Mouse (Mus musculus): ENCODE data around the gene Plch2. TPM values are rescaled to one million over a fixed set of nuclear protein-coding genes. Genes with fewer than 3 reads are reported as not detected.

Plch2 gene
- polyA plus RNA-seq, 1 experiment from 2014 or later, result 2.1 TPM

- H3K27me3 ChIP-seq (ENCODE audit: control insufficient read depth, insufficient read depth, low read length), result no peaks in the 10 kb centered on the region
- DNase-seq (ENCODE audit: low spot score) (no peak), ATAC-seq (ENCODE audit: low FRiP score) (no peak)
- 60% methylated on average over 14 of the region's 14 CpGs for WGBS
- peaks cover 10% of the 10 kb centered on the region for H3K4me1 ChIP-seq (replicated peaks; ENCODE audit: control insufficient read depth, insufficient read depth, low read length)
- no peaks in the 10 kb centered on the region for H3K36me3 ChIP-seq (ENCODE audit: control insufficient read depth, insufficient read depth, low read length)
- no peaks in the 10 kb centered on the region for H3K9me3 ChIP-seq (ENCODE audit: control insufficient read depth, low read length)
- no peak overlapping the region for H3K4me2 ChIP-seq (replicated peaks; ENCODE audit: low read depth, low read length)
- no peak overlapping the region for H3K27ac ChIP-seq (ENCODE audit: low read depth, low read length)
- no peak overlapping the region for H3K9ac ChIP-seq (ENCODE audit: low read depth, low read length)
- no peak overlapping the region for H3K4me3 ChIP-seq (ENCODE audit: low read depth, low read length)
These were observed 42.3 kb downstream of the Plch2 start for GRCm38 (mm10) chr4:155014244-155014643.

- ATAC-seq (ENCODE audit: low FRiP score) (peak; percentile 50), DNase-seq (ENCODE audit: low spot score) (peak; percentile 89)
- no peaks in the 10 kb centered on the region for H3K27me3 ChIP-seq (ENCODE audit: control insufficient read depth, insufficient read depth, low read length)
- H3K27ac ChIP-seq (ENCODE audit: low read depth, low read length), result no peak overlapping the region
- peaks cover 2% of the 10 kb centered on the region; the same call in 1 of the 2 replicates for H3K4me1 ChIP-seq (replicated peaks; ENCODE audit: control insufficient read depth, insufficient read depth, low read length)
- no peaks in the 10 kb centered on the region for H3K9me3 ChIP-seq (ENCODE audit: control insufficient read depth, low read length)
- 2% methylated on average over 4 of the region's 4 CpGs for WGBS
- no peak overlapping the region for H3K4me2 ChIP-seq (replicated peaks; ENCODE audit: low read depth, low read length)
- H3K36me3 ChIP-seq (ENCODE audit: control insufficient read depth, insufficient read depth, low read length), result no peaks in the 10 kb centered on the region
- no peak overlapping the region for H3K9ac ChIP-seq (ENCODE audit: low read depth, low read length)
- no peak overlapping the region for H3K4me3 ChIP-seq (ENCODE audit: low read depth, low read length)
These were observed 43.8 kb downstream of the Plch2 start for GRCm38 (mm10) chr4:155012788-155013187.

GRCm38 (mm10) chr4:155012115-155012514, 44.5 kb downstream of the Plch2 start:
- H3K36me3 ChIP-seq (ENCODE audit: control insufficient read depth, insufficient read depth, low read length), result no peaks in the 10 kb centered on the region
- no peak overlapping the region for H3K27ac ChIP-seq (ENCODE audit: low read depth, low read length)
- H3K9ac ChIP-seq (ENCODE audit: low read depth, low read length), result no peak overlapping the region
- ATAC-seq (ENCODE audit: low FRiP score), result no peak
- H3K4me3 ChIP-seq (ENCODE audit: low read depth, low read length), result no peak overlapping the region
- 62% methylated on average over 2 of the region's 2 CpGs for WGBS
- H3K27me3 ChIP-seq (ENCODE audit: control insufficient read depth, insufficient read depth, low read length), result no peaks in the 10 kb centered on the region
- peaks cover 2% of the 10 kb centered on the region; the same call in 1 of the 2 replicates for H3K4me1 ChIP-seq (replicated peaks; ENCODE audit: control insufficient read depth, insufficient read depth, low read length)
- DNase-seq (ENCODE audit: low spot score), result no peak
- no peak overlapping the region for H3K4me2 ChIP-seq (replicated peaks; ENCODE audit: low read depth, low read length)
- H3K9me3 ChIP-seq (ENCODE audit: control insufficient read depth, low read length), result no peaks in the 10 kb centered on the region

GRCm38 (mm10) chr4:155011312-155012025, 45.1 kb downstream of the Plch2 start:
- no peak overlapping the region for H3K9ac ChIP-seq (ENCODE audit: low read depth, low read length)
- H3K36me3 ChIP-seq (ENCODE audit: control insufficient read depth, insufficient read depth, low read length), result no peaks in the 10 kb centered on the region
- H3K9me3 ChIP-seq (ENCODE audit: control insufficient read depth, low read length), result no peaks in the 10 kb centered on the region
- H3K27ac ChIP-seq (ENCODE audit: low read depth, low read length), result no peak overlapping the region
- H3K4me3 ChIP-seq (ENCODE audit: low read depth, low read length), result no peak overlapping the region
- ATAC-seq (ENCODE audit: low FRiP score) (no peak), DNase-seq (ENCODE audit: low spot score) (no peak)
- no peak overlapping the region for H3K4me2 ChIP-seq (replicated peaks; ENCODE audit: low read depth, low read length)
- peaks cover 2% of the 10 kb centered on the region; the same call in 1 of the 2 replicates for H3K4me1 ChIP-seq (replicated peaks; ENCODE audit: control insufficient read depth, insufficient read depth, low read length)
- WGBS, result 86% methylated on average over 8 of the region's 8 CpGs
- no peaks in the 10 kb centered on the region for H3K27me3 ChIP-seq (ENCODE audit: control insufficient read depth, insufficient read depth, low read length)

- no peak overlapping the region for H3K4me2 ChIP-seq (replicated peaks; ENCODE audit: low read depth, low read length)
- H3K27me3 ChIP-seq (ENCODE audit: control insufficient read depth, insufficient read depth, low read length), result no peaks in the 10 kb centered on the region
- ATAC-seq (ENCODE audit: low FRiP score) (no peak), DNase-seq (ENCODE audit: low spot score) (no peak)
- H3K36me3 ChIP-seq (ENCODE audit: control insufficient read depth, insufficient read depth, low read length), result no peaks in the 10 kb centered on the region
- no peaks in the 10 kb centered on the region for H3K9me3 ChIP-seq (ENCODE audit: control insufficient read depth, low read length)
- no peak overlapping the region for H3K4me3 ChIP-seq (ENCODE audit: low read depth, low read length)
- H3K4me1 ChIP-seq (replicated peaks; ENCODE audit: control insufficient read depth, insufficient read depth, low read length), result no peaks in the 10 kb centered on the region
- no peak overlapping the region for H3K27ac ChIP-seq (ENCODE audit: low read depth, low read length)
- 84% methylated on average over 5 of the region's 5 CpGs for WGBS
- no peak overlapping the region for H3K9ac ChIP-seq (ENCODE audit: low read depth, low read length)
These were observed 45.7 kb downstream of the Plch2 start for GRCm38 (mm10) chr4:155010870-155011269.

- 83% methylated on average over 3 of the region's 3 CpGs for WGBS
- Histone ChIP-seq H3K9me3 (ENCODE audit: control insufficient read depth, low read length) (no peaks in the 10 kb centered on the region), H3K4me2 (replicated peaks; ENCODE audit: low read depth, low read length) (no peak overlapping the region), H3K4me3 (ENCODE audit: low read depth, low read length) (no peak overlapping the region), H3K27me3 (ENCODE audit: control insufficient read depth, insufficient read depth, low read length) (no peaks in the 10 kb centered on the region), H3K4me1 (replicated peaks; ENCODE audit: control insufficient read depth, insufficient read depth, low read length) (no peaks in the 10 kb centered on the region), H3K27ac (ENCODE audit: low read depth, low read length) (no peak overlapping the region), H3K36me3 (ENCODE audit: control insufficient read depth, insufficient read depth, low read length) (no peaks in the 10 kb centered on the region), H3K9ac (ENCODE audit: low read depth, low read length) (no peak overlapping the region)
- ATAC-seq (ENCODE audit: low FRiP score), result no peak
- no peak for DNase-seq (ENCODE audit: low spot score)
These were observed 47.4 kb downstream of the Plch2 start for GRCm38 (mm10) chr4:155009216-155009615.

GRCm38 (mm10) chr4:155008075-155008474, 48.5 kb downstream of the Plch2 start:
- Histone ChIP-seq H3K9ac (ENCODE audit: low read depth, low read length) (no peak overlapping the region), H3K27ac (ENCODE audit: low read depth, low read length) (no peak overlapping the region), H3K4me3 (ENCODE audit: low read depth, low read length) (no peak overlapping the region), H3K27me3 (ENCODE audit: control insufficient read depth, insufficient read depth, low read length) (no peaks in the 10 kb centered on the region), H3K36me3 (ENCODE audit: control insufficient read depth, insufficient read depth, low read length) (no peaks in the 10 kb centered on the region), H3K4me1 (replicated peaks; ENCODE audit: control insufficient read depth, insufficient read depth, low read length) (no peaks in the 10 kb centered on the region), H3K4me2 (replicated peaks; ENCODE audit: low read depth, low read length) (no peak overlapping the region), H3K9me3 (ENCODE audit: control insufficient read depth, low read length) (no peaks in the 10 kb centered on the region)
- no peak for ATAC-seq (ENCODE audit: low FRiP score)
- no peak for DNase-seq (ENCODE audit: low spot score)

GRCm38 (mm10) chr4:155007641-155008040, 48.9 kb downstream of the Plch2 start:
- ATAC-seq (ENCODE audit: low FRiP score) (no peak), DNase-seq (ENCODE audit: low spot score) (no peak)
- WGBS, result 96% methylated on average over 3 of the region's 3 CpGs
- Histone ChIP-seq H3K27ac (ENCODE audit: low read depth, low read length) (no peak overlapping the region), H3K9ac (ENCODE audit: low read depth, low read length) (no peak overlapping the region), H3K36me3 (ENCODE audit: control insufficient read depth, insufficient read depth, low read length) (no peaks in the 10 kb centered on the region), H3K4me3 (ENCODE audit: low read depth, low read length) (no peak overlapping the region), H3K9me3 (ENCODE audit: control insufficient read depth, low read length) (no peaks in the 10 kb centered on the region), H3K4me1 (replicated peaks; ENCODE audit: control insufficient read depth, insufficient read depth, low read length) (no peaks in the 10 kb centered on the region), H3K27me3 (ENCODE audit: control insufficient read depth, insufficient read depth, low read length) (no peaks in the 10 kb centered on the region), H3K4me2 (replicated peaks; ENCODE audit: low read depth, low read length) (no peak overlapping the region)

GRCm38 (mm10) chr4:155006296-155006695, 50.3 kb downstream of the Plch2 start:
- Histone ChIP-seq H3K27ac (ENCODE audit: low read depth, low read length) (no peak overlapping the region), H3K27me3 (ENCODE audit: control insufficient read depth, insufficient read depth, low read length) (no peaks in the 10 kb centered on the region), H3K9me3 (ENCODE audit: control insufficient read depth, low read length) (no peaks in the 10 kb centered on the region), H3K9ac (ENCODE audit: low read depth, low read length) (no peak overlapping the region), H3K4me3 (ENCODE audit: low read depth, low read length) (no peak overlapping the region), H3K4me1 (replicated peaks; ENCODE audit: control insufficient read depth, insufficient read depth, low read length) (no peaks in the 10 kb centered on the region), H3K36me3 (ENCODE audit: control insufficient read depth, insufficient read depth, low read length) (no peaks in the 10 kb centered on the region), H3K4me2 (replicated peaks; ENCODE audit: low read depth, low read length) (no peak overlapping the region)
- no peak for DNase-seq (ENCODE audit: low spot score)
- ATAC-seq (ENCODE audit: low FRiP score), result no peak
- 57% methylated on average over 10 of the region's 10 CpGs for WGBS
